Mouse (Mus musculus): Measurements from ENCODE around the gene Nckipsd. TPM values are rescaled to one million over a fixed set of nuclear protein-coding genes. Genes with fewer than 3 reads are reported as not detected.

Gene Nckipsd
- 15.3 and 16.6 TPM in 2 replicates for polyA plus RNA-seq (2015; fragmentation: Nextera tagmentation; extraction: Ambion mirVana)

DNA sequence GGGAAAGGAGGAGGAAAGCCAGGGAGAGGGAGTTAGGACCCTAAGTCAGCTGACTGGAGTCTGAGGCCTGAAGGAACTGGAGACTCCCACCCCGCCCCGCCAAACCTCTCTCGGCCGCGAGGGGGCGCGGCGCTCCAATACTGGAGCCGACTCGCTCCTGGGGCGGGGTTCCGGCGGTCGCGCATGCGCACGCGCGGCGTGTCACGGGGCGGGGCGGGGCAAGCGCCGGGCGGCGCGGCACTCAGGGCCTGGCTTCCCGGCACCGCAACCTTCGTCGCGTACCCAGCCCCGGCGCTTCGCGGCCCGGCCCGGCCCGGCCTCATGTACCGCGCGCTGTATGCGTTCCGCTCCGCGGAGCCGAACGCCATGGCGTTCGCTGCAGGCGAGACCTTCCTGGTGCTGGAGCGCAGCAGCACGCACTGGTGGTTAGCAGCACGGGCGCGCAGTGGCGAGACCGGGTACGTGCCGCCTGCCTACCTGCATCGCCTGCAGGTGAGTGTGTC is at the start of gene Nckipsd:
TSS of gene Nckipsd (plus strand) at position 206 of the 503 bp plus-strand sequence.
- WGBS = under 1% methylated on average over 62 of the region's 62 CpGs
- peaks cover 49% of the 10 kb centered on the region for H3K36me3 ChIP-seq

DNA sequence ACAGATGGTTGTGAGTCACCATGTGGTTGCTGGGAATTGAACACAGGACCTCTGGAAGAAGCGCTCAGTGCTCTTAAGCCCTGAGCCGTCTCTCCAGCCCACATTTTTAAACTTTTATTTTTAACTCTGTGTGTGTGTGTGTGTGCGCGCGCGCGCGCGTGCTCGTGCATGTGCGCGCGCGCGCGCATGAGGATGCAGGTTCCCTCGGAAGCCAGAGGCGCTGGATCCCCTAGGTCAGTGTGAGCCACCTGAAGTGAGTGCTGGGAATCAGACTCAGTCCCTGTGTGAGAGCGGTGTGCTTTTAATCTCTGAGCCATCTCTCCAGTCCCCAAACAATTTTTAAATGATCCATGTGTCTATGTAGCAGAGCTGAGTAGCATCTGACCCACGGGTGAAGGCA is 49.0 kb upstream of the Nckipsd start:
- no peak for ATAC-seq (ENCODE audit: borderline replicate concordance, extremely low read depth, low FRiP score, low TSS enrichment)
- H3K4me1 ChIP-seq = no peaks in the 10 kb centered on the region
- H3K36me3 ChIP-seq = no peaks in the 10 kb centered on the region
- H3K9me3 ChIP-seq = no peaks in the 10 kb centered on the region
- H3K4me3 ChIP-seq = no peak overlapping the region
- WGBS = 93% methylated on average over 20 of the region's 20 CpGs
- H3K9ac ChIP-seq = no peak overlapping the region
- no peak overlapping the region for H3K27ac ChIP-seq
- H3K4me2 ChIP-seq = no peak overlapping the region
- H3K27me3 ChIP-seq = no peaks in the 10 kb centered on the region

More for the DNA sequence above, at the start of gene Nckipsd:
- H3K9me3 ChIP-seq = no peaks in the 10 kb centered on the region
- H3K9ac ChIP-seq = peak within 1 kb of the TSS; percentile 73
- ATAC-seq (ENCODE audit: borderline replicate concordance, extremely low read depth, low FRiP score, low TSS enrichment) = peak; percentile 88
- peaks cover 20% of the 10 kb centered on the region for H3K4me1 ChIP-seq
- peak within 1 kb of the TSS; percentile 64 for H3K4me3 ChIP-seq
- H3K27me3 ChIP-seq = no peaks in the 10 kb centered on the region
- peak within 1 kb of the TSS; percentile 73 for H3K4me2 ChIP-seq
- H3K27ac ChIP-seq = no peak within 1 kb of the TSS

DNA sequence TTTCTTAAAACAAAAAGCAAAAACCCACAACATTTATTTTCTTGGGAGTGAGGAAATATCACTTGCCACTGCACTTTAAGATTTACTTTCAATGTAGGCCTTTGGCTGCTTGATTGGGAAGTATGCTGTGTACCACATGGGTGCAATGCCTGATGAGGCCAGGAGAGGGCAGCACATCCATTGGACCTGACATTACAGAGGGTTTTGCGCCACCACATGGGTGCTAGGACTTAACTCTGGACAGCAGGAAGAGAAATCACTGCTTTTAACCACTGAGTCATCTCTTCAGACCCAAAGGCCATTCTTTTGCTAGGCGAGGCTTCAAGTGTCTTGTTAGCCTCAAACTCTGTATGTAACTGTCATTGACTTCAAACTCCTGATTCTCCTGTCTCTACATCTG is 48.4 kb upstream of the Nckipsd start:
- H3K4me1 ChIP-seq = no peaks in the 10 kb centered on the region
- no peak for ATAC-seq (ENCODE audit: borderline replicate concordance, extremely low read depth, low FRiP score, low TSS enrichment)
- H3K4me3 ChIP-seq = no peak overlapping the region
- 54% methylated on average over 2 of the region's 2 CpGs for WGBS
- no peaks in the 10 kb centered on the region for H3K36me3 ChIP-seq
- no peak overlapping the region for H3K9ac ChIP-seq
- no peaks in the 10 kb centered on the region for H3K9me3 ChIP-seq
- no peak overlapping the region for H3K4me2 ChIP-seq
- no peaks in the 10 kb centered on the region for H3K27me3 ChIP-seq
- no peak overlapping the region for H3K27ac ChIP-seq

DNA sequence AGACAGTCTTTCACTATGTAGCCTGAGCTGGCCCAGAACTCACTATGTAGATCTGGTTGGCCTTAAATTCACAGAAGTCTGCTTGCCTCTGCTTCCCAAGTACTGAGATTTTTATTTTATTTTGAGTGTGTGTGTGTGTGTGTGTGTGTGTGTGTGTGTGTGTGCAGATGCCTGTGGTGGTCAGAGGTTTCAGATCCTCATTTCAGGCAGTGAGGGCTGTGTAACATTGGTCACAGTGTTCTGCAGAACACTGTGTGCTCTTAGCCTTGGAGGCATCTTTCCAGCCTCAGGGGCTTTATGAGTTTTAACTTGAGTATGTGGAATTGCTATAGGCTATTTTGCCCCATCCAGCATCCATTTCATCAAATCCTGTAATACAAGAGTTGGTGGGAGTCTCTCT is 46.6 kb upstream of the Nckipsd start:
- ATAC-seq (ENCODE audit: borderline replicate concordance, extremely low read depth, low FRiP score, low TSS enrichment) = no peak
- no peak overlapping the region for H3K9ac ChIP-seq
- no peaks in the 10 kb centered on the region for H3K36me3 ChIP-seq
- no peak overlapping the region for H3K4me2 ChIP-seq
- no peak overlapping the region for H3K27ac ChIP-seq
- no peaks in the 10 kb centered on the region for H3K4me1 ChIP-seq
- H3K4me3 ChIP-seq = no peak overlapping the region
- no peaks in the 10 kb centered on the region for H3K27me3 ChIP-seq
- no peaks in the 10 kb centered on the region for H3K9me3 ChIP-seq

DNA sequence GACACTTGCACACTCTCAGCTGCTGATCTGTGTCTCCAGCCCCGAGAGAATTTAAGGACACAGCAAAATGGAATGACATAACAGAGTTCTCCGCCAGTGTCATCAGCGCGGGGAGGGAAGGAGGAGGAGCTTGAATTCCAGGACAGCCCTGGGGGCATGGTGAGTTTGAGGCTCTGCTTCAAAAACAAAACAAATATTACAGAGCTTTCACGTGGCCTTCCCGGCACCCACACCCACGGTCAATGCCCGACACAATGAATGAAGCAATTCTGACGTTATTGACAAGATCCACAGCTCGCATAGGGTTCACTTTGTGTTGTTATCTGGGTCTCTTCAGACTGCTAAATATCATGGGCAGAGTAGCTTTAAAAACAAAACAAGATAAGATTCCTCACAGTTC is 43.2 kb upstream of the Nckipsd start:
- Histone ChIP-seq H3K9me3 (no peaks in the 10 kb centered on the region), H3K36me3 (no peaks in the 10 kb centered on the region), H3K27ac (no peak overlapping the region), H3K4me2 (no peak overlapping the region), H3K9ac (no peak overlapping the region), H3K27me3 (no peaks in the 10 kb centered on the region), H3K4me1 (no peaks in the 10 kb centered on the region), H3K4me3 (no peak overlapping the region)
- 63% methylated on average over 10 of the region's 10 CpGs for WGBS
- no peak for ATAC-seq (ENCODE audit: borderline replicate concordance, extremely low read depth, low FRiP score, low TSS enrichment)

DNA sequence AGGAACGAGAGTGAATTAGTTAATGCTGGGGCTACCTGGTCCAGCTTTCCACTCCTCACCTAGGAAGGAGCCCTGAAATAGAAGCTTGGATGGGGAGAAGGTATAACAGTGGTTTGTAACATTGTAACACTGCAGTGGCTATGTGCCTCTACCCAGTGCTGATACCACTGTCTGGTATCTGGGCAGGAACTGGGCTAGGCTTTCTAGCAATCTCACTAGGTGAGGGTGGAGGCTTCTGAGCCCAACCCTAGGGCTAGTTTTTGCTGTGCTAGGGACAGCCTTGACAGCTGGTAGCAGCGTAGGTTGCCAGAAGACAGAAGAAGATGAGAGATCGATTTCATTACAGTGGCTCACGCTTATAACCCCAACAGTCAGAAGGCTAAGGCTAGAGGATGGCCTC is 31.6 kb upstream of the Nckipsd start:
- 77% methylated on average over 4 of the region's 4 CpGs for WGBS
- H3K4me1 ChIP-seq = peaks cover 19% of the 10 kb centered on the region
- no peak overlapping the region for H3K4me3 ChIP-seq
- no peak overlapping the region for H3K4me2 ChIP-seq
- H3K9me3 ChIP-seq = no peaks in the 10 kb centered on the region
- no peaks in the 10 kb centered on the region for H3K27me3 ChIP-seq
- no peak for ATAC-seq (ENCODE audit: borderline replicate concordance, extremely low read depth, low FRiP score, low TSS enrichment)
- no peak overlapping the region for H3K27ac ChIP-seq
- no peaks in the 10 kb centered on the region for H3K36me3 ChIP-seq
- no peak overlapping the region for H3K9ac ChIP-seq

DNA sequence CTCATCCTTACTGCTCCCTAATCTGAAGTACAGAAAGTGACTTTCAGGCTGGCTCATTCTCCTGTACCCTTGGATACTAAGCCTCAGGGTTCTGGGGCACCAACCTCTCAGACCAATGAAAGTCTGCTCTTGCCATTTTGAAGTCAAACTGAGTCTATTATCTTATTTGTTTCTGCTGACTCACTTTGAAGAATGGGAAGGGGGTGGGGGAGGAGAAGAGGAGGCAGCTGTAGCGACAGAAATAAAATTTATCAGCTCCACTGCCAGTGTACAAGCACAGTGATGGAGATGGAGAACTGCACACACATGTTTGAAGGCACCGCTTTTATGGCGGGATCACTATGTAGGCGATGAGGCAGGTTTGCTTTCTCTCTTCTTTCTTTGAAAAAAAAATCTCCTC is 30.9 kb upstream of the Nckipsd start:
- Histone ChIP-seq H3K9ac (no peak overlapping the region), H3K4me1 (peaks cover 25% of the 10 kb centered on the region), H3K36me3 (no peaks in the 10 kb centered on the region), H3K27me3 (no peaks in the 10 kb centered on the region), H3K9me3 (no peaks in the 10 kb centered on the region), H3K27ac (no peak overlapping the region), H3K4me3 (no peak overlapping the region), H3K4me2 (no peak overlapping the region)
- 78% methylated on average over 4 of the region's 4 CpGs for WGBS
- no peak for ATAC-seq (ENCODE audit: borderline replicate concordance, extremely low read depth, low FRiP score, low TSS enrichment)

DNA sequence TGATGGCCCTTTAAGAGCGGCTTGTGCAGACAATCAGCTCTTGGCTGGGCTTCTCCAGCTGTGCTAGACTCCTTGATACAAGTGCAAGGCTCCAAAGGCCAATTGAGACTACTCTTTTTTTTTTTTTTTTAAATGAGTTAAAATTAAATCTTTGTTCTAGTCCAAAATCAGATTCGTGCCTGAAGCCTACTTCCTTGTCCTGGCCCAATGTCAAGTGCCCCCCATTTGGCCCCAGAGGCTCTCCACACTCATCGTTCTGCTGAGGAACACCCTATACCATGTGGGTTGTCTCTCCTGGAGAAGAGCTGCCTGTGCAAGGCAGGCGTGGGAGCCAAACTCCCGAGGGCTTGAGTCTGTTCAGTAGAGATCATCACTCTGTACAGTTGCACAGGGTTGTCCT is 27.2 kb upstream of the Nckipsd start:
- H3K27ac ChIP-seq = peak overlapping the region; percentile 49; the same call in 1 of the 2 replicates
- H3K9ac ChIP-seq = no peak overlapping the region
- no peak for ATAC-seq (ENCODE audit: borderline replicate concordance, extremely low read depth, low FRiP score, low TSS enrichment)
- H3K4me2 ChIP-seq = no peak overlapping the region
- no peaks in the 10 kb centered on the region; the same call in 1 of the 2 replicates for H3K36me3 ChIP-seq
- WGBS = 35% methylated on average over 5 of the region's 5 CpGs
- H3K4me1 ChIP-seq = peaks cover 36% of the 10 kb centered on the region
- no peak overlapping the region for H3K4me3 ChIP-seq
- H3K27me3 ChIP-seq = no peaks in the 10 kb centered on the region
- H3K9me3 ChIP-seq = no peaks in the 10 kb centered on the region

DNA sequence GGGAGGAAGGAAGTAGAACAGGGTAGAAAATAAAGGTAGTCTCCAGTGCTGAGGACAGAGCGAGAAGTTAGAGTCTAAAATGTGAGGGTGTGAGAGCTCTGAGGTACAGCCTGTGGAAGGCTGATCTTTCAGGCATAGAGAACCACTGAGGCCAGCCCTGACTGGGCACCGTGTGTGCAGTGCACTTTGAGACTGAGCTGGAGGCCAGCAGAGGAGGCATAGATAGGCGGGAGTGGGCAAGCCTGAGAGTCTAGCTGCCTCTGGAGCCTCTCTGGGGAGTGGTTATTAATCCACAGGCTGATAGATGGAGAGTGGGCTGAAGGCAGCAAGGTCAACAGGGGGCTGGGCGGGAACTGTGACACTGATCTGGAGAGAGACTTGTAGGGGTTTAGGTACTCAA is 26.3 kb upstream of the Nckipsd start:
- Histone ChIP-seq H3K27me3 (no peaks in the 10 kb centered on the region), H3K4me2 (no peak overlapping the region), H3K4me3 (no peak overlapping the region), H3K9me3 (no peaks in the 10 kb centered on the region), H3K9ac (no peak overlapping the region), H3K36me3 (no peaks in the 10 kb centered on the region; the same call in 1 of the 2 replicates), H3K4me1 (peaks cover 35% of the 10 kb centered on the region), H3K27ac (peak overlapping the region; percentile 39; the same call in 1 of the 2 replicates)
- ATAC-seq (ENCODE audit: borderline replicate concordance, extremely low read depth, low FRiP score, low TSS enrichment) = no peak
- WGBS = 52% methylated on average over 4 of the region's 4 CpGs

DNA sequence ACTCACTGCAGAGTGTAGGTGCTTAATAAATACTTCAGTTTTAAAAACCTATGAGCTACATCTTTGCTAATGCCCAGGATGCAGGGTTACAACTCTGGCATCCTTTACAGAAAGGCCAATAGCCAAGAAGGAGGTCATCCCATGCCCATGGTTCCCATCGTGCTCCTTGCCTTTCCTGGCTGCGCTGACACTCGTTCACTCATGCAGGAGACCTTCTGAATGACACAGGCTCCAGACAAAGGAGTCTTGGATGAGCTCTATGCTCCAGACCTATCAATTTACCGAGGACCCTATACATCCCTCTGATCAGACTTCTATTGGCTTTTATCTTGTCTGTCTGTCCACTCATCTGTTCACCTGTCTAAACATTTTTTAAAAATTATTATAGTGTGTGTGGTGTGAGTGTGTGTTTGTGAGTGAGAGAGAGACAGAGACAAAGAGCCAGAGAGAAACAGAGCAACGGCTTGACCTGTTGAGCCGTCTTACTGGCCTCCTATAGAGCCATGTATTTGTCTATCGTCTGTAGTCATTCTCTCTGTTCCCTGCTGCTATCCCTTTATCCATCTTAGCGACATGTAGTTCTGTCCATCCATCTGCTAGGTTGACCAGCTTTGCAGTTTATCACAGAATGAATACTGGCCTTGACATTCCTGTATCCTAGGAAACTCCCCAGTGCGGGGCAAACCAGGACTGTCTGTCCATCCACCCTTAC is 25.2 kb upstream of the Nckipsd start:
- peak overlapping the region; percentile 77 for H3K4me3 ChIP-seq
- H3K9ac ChIP-seq = peak overlapping the region; percentile 27
- H3K27me3 ChIP-seq = no peaks in the 10 kb centered on the region
- no peak for ATAC-seq (ENCODE audit: borderline replicate concordance, extremely low read depth, low FRiP score, low TSS enrichment)
- 21% methylated on average over 9 of the region's 9 CpGs for WGBS
- H3K27ac ChIP-seq = peak overlapping the region; percentile 39
- no peaks in the 10 kb centered on the region; the same call in 1 of the 2 replicates for H3K36me3 ChIP-seq
- no peaks in the 10 kb centered on the region for H3K9me3 ChIP-seq
- peaks cover 45% of the 10 kb centered on the region for H3K4me1 ChIP-seq
- H3K4me2 ChIP-seq = peak overlapping the region; percentile 59

DNA sequence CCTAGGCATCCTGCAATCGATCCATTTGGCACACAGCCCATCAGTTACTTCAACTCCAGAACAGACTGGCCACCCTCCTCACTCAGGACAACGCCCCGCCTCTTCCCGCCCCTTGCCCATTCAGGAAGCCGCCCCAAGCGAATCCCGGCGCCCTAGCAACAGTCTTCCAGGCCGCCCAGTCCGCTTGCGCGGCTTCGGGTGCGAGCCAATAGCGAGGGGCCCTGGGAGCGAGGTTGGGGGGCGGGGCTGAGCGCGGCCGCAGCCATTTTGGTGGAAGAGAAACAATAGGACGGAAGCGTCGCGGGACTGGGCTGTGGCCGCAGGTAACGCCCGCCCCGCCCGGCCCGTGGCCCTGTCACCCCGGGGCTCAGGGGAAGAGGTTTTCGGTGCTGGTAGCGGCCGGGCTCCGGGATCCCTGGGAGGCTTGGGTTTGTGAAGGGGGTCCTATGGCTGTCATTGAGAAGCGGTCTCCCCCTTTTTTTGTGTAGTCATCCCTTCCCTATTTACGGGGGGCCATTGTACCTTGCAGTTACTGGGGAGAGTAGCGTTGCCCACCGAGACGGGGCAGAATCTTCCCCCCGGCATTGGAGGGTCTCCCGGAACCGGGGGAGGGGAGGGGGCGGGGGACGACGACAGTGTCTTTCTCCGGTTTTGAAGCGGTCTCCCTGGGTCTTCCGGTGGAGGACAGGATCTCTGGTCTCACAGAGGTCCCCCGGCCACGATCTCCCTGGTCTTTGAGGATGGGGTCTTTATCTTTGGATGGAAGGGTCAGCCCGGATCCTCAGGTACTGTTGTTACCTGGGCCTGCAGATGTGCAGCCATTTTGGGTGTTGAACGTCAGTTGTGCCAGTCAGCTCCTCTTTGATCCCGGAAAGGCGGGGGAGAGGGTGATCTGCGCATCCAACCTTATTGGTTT is 24.4 kb upstream of the Nckipsd start, which contains the start of gene Ip6k2:
TSS of gene Ip6k2 (plus strand) at position 249 of the 916 bp plus-strand sequence.
- peak; percentile 99 for ATAC-seq (ENCODE audit: borderline replicate concordance, extremely low read depth, low FRiP score, low TSS enrichment)
- Histone ChIP-seq H3K36me3 (no peaks in the 10 kb centered on the region; the same call in 1 of the 2 replicates), H3K9me3 (no peaks in the 10 kb centered on the region), H3K27ac (peak within 1 kb of the TSS; percentile 85), H3K4me2 (peak within 1 kb of the TSS; percentile 59), H3K9ac (peak within 1 kb of the TSS; percentile 91), H3K27me3 (no peaks in the 10 kb centered on the region), H3K4me1 (peaks cover 53% of the 10 kb centered on the region), H3K4me3 (peak within 1 kb of the TSS; percentile 77)
- under 1% methylated on average over 56 of the region's 56 CpGs for WGBS
